Mouse (Mus musculus) lung, embryonic 15.5 days (tissue): ENCODE measurements around the gene Mapkap1. TPM values are rescaled to one million over a fixed set of nuclear protein-coding genes. Genes with fewer than 3 reads are reported as not detected.
A peak's percentile ranks its signal among the peaks of the same experiment; 100 is the strongest.

ENCODE experiments used
- ATAC-seq: fragments of 200-750 bp; cut with Nextera tagmentation; 2 replicates; pipeline ENCODE4 v1.8.0; 2017; ENCODE audit warnings: moderate number of reproducible peaks, borderline replicate concordance; ENCODE audit not compliant: low FRiP score, low TSS enrichment; ENCODE audit errors: extremely low read depth
- H3K27ac ChIP-seq: fragments of 300-500 bp; sonication (generic); 2 replicates; pipeline ENCODE4 v1.5.1; 2015; ENCODE audit warnings: moderate library complexity, mild to moderate bottlenecking, inconsistent platforms
- H3K27me3 ChIP-seq: fragments of 300-500 bp; sonication (generic); 2 replicates; pipeline ENCODE4 v1.6.1; 2015; ENCODE audit warnings: inconsistent platforms
- H3K36me3 ChIP-seq: fragments of 300-500 bp; sonication (generic); 2 replicates; pipeline ENCODE4 v1.6.1; 2015; ENCODE audit warnings: inconsistent platforms
- H3K4me1 ChIP-seq: fragments of 300-500 bp; sonication (generic); 2 replicates; pipeline ENCODE4 v1.6.1; 2015; ENCODE audit warnings: inconsistent platforms
- H3K4me2 ChIP-seq: fragments of 300-500 bp; sonication (generic); 2 replicates; pipeline ENCODE4 v1.6.1; 2015; ENCODE audit warnings: inconsistent platforms, mild to moderate bottlenecking, moderate library complexity
- H3K4me3 ChIP-seq: fragments of 300-500 bp; sonication (generic); 2 replicates; pipeline ENCODE4 v1.5.1; 2015; ENCODE audit warnings: mild to moderate bottlenecking, inconsistent platforms
- H3K9ac ChIP-seq: fragments of 300-500 bp; sonication (generic); 2 replicates; pipeline ENCODE4 v1.6.1; 2015; ENCODE audit warnings: inconsistent platforms
- H3K9me3 ChIP-seq: fragments of 300-500 bp; sonication (generic); 2 replicates; pipeline ENCODE4 v1.6.1; 2016; ENCODE audit warnings: inconsistent platforms
- WGBS: fragments of 180-500 bp; shearing (Covaris S2); methylation state at CpG from one replicate; pipeline ENCODE4 v1.1.7; 2015; 5-methylcytosine and 5-hydroxymethylcytosine counted together
- polyA plus RNA-seq: library from polyadenylated mRNA; unstranded; fragments of >200 nt; fragmentation: Nextera tagmentation; extraction: Ambion mirVana; gene quantifications from 2 replicates; pipeline ENCODE4 v1.2.1, GENCODE M21; 2015

Mapkap1 gene
- polyA plus RNA-seq, 1 experiment from 2014 or later = 97.3 TPM

DNA sequence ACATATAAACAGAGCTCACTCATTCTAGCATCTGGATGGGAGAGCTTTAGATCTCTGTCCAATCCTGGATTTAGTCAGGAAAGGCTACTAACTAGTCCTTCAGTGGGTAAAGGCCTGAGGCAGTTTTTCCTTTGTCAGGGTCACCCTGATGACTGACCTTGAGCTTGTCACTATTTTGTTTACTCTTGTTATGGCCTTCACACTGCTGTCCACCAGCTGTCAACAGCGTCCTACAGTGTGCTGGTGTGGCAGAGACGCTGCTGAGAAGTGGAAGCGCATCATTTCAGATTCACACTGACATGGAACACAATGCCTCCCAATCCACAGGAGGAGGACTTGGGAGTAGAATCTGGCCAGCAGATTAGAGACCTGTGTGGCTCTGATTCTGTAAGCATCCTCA, 130.8 kb downstream of the Mapkap1 start:
- no peaks in the 10 kb centered on the region for H3K9me3 ChIP-seq

DNA sequence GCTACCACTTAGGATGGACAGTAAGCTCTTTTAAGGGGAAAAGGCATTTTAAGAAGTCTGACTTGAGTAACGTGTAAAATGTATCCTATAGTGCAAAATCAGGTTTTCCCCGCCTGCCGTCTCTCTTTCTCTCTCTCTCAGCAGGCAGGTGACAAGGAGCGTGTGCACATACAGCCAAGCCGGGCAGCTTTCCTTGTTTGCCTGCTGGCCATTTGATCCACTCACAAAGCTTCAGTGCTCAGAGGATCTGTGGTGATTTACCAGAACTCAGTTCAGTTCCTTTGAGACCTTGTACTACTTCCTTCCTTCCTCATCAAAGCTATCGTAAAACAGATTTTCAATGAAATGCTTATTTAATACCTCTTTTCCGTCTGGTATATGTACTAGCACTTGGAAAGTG, 137.0 kb downstream of the Mapkap1 start:
- no peak overlapping the region for H3K27ac ChIP-seq
- H3K9ac ChIP-seq = no peak overlapping the region
- no peaks in the 10 kb centered on the region for H3K36me3 ChIP-seq
- peaks cover 20% of the 10 kb centered on the region for H3K4me1 ChIP-seq
- no peaks in the 10 kb centered on the region for H3K27me3 ChIP-seq
- 66% methylated on average over 7 of the region's 7 CpGs for WGBS
- H3K9me3 ChIP-seq = no peaks in the 10 kb centered on the region
- no peak for ATAC-seq
- no peak overlapping the region for H3K4me3 ChIP-seq
- H3K4me2 ChIP-seq = no peak overlapping the region

More for the DNA sequence above, 130.8 kb downstream of the Mapkap1 start:
- Histone ChIP-seq H3K27ac (no peak overlapping the region), H3K4me3 (no peak overlapping the region), H3K9ac (no peak overlapping the region), H3K27me3 (no peaks in the 10 kb centered on the region), H3K36me3 (no peaks in the 10 kb centered on the region), H3K4me2 (no peak overlapping the region), H3K4me1 (peaks cover 16% of the 10 kb centered on the region)
- 81% methylated on average over 3 of the region's 3 CpGs for WGBS
- ATAC-seq = no peak

DNA sequence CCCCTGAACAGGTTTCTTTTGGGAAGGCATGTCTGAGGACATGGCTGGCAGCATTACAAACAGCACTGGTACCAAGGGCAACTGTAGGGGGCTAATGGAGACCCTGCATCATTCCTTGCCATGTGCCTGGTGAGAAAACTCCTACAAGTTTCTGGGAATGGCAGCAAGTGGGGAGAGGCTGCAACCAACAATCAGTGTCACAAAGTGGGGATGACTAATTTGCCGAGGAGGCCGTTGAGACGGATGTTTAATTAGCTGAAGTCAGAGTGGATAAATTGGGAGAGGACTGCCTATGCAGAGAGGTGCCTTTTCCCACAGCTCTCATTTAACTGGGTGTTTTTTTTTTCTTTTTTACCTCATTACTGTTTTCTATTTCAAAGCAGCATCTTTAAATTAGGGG, 137.4 kb downstream of the Mapkap1 start:
- WGBS = 47% methylated on average over 3 of the region's 3 CpGs
- Histone ChIP-seq H3K4me2 (no peak overlapping the region), H3K4me3 (no peak overlapping the region), H3K36me3 (no peaks in the 10 kb centered on the region), H3K27ac (no peak overlapping the region), H3K27me3 (no peaks in the 10 kb centered on the region), H3K4me1 (peaks cover 20% of the 10 kb centered on the region), H3K9me3 (no peaks in the 10 kb centered on the region), H3K9ac (no peak overlapping the region)
- no peak for ATAC-seq

DNA sequence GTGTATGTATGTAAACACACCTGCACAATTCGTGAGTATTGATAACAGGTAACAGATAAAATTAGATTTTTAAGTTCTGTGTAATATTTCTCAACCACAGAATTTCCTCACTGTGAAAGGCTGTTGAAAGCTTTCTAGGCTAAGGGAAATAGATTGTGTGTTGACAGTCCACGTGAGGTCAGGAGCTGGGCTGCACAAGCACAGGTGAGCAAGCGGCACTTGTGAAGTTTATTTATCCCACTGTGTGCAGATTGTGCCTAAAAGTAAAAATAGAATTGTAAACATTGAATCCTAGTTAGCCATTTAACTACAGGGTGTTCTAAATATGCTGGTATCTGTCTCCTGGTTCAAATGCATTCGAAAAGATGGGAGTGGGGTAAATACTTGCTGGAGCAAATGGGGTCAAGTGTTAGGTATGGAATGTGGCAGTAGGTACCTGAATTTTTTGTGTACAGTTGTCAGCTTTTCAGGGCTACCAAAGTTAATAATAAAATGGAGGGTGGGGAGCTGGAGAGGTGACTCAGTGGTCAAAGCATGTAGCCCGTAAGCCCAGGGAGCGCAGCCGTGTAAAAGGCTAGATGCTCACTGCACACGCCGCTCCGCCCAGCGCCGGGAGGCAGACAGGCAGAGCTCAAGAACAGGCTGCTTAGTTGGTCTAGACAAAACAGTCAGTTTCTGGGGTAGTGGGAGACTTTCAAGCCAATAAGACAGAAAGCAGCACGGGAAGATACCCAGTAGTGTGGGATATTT, 138.2 kb downstream of the Mapkap1 start:
- Histone ChIP-seq H3K4me1 (peaks cover 26% of the 10 kb centered on the region), H3K4me3 (no peak overlapping the region), H3K4me2 (no peak overlapping the region), H3K27me3 (no peaks in the 10 kb centered on the region), H3K9me3 (no peaks in the 10 kb centered on the region), H3K36me3 (no peaks in the 10 kb centered on the region), H3K27ac (0 out of 2 replicates have a peak overlapping the region, but pooled peaks have one; percentile 6), H3K9ac (no peak overlapping the region)
- WGBS = 60% methylated on average over 13 of the region's 13 CpGs
- no peak for ATAC-seq

DNA sequence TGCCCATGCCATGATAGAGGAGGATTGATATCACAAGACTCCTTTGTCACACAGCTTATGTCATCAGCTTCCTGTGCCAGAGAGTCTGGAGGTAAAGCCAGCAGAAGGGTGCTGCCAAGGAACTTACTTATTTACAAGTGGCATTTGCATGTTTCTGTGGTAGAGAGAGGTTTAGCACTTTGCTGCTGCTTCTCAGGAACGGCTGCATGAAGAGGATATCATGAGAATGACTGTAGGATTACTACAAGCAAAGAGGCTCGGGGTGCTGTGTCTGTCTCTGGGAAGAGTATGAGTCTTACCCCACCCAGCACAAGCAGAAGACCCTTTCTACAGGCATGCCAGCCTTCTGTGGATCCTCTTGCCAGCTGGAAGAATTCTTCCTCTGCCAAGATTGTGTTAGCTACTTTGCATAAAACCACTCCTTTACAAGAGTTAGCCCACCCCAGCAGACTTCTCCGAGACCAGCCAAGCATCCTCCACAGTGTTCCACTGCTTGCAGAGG, 139.7 kb downstream of the Mapkap1 start:
- H3K27me3 ChIP-seq = no peaks in the 10 kb centered on the region
- no peaks in the 10 kb centered on the region for H3K9me3 ChIP-seq
- WGBS = 48% methylated on average over 3 of the region's 3 CpGs
- H3K27ac ChIP-seq = no peak overlapping the region
- no peak overlapping the region for H3K4me3 ChIP-seq
- H3K9ac ChIP-seq = no peak overlapping the region
- no peak overlapping the region for H3K4me2 ChIP-seq
- peaks cover 30% of the 10 kb centered on the region for H3K4me1 ChIP-seq
- ATAC-seq = no peak
- H3K36me3 ChIP-seq = no peaks in the 10 kb centered on the region

DNA sequence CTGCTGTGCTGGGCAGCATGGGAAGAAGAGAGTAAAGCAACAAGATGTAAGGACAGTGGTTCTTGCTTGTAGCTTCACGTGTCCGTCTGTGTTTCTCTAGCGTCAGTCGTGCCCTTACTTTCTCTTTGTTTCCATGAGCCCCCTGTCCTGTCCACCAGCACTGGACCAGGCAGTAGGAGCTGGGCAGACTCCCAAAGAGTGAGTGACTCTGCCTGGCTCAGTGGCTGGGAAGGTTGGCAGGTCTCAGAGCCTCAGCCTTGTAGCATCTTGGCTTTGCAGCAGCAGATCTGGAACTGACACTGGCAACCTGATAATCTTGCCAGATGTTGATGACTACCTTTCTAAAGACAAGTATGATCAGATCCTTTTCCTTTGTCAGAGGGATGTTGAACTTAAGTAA, 140.9 kb downstream of the Mapkap1 start:
- Histone ChIP-seq H3K4me1 (peaks cover 40% of the 10 kb centered on the region), H3K9me3 (no peaks in the 10 kb centered on the region), H3K4me2 (no peak overlapping the region), H3K27me3 (no peaks in the 10 kb centered on the region), H3K9ac (no peak overlapping the region), H3K36me3 (no peaks in the 10 kb centered on the region), H3K4me3 (no peak overlapping the region), H3K27ac (no peak overlapping the region)
- 81% methylated on average over 4 of the region's 4 CpGs for WGBS
- ATAC-seq = no peak

DNA sequence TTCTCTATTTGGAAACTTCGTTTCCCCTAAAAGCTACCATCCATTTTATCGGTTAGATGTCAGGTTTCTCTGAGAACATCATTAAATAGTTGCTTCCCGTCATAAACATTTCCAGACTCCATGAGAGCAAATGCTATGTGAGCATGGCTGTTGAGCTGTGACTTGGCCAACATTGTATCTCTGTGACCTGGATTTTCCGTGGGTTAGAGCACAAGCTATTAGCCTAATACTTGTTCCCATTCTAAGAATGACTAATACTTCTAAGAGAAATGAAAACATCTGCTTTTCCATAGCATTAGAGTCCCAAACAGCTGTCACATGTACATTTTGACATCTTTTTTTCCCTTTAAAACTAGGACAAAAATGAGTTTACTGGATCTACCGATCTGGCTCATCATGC, 142.4 kb downstream of the Mapkap1 start:
- Histone ChIP-seq H3K4me1 (peaks cover 46% of the 10 kb centered on the region), H3K9me3 (no peaks in the 10 kb centered on the region), H3K27ac (no peak overlapping the region), H3K27me3 (no peaks in the 10 kb centered on the region), H3K36me3 (no peaks in the 10 kb centered on the region), H3K4me3 (no peak overlapping the region), H3K4me2 (no peak overlapping the region), H3K9ac (no peak overlapping the region)
- no peak for ATAC-seq
- WGBS = 70% methylated on average over 5 of the region's 5 CpGs

DNA sequence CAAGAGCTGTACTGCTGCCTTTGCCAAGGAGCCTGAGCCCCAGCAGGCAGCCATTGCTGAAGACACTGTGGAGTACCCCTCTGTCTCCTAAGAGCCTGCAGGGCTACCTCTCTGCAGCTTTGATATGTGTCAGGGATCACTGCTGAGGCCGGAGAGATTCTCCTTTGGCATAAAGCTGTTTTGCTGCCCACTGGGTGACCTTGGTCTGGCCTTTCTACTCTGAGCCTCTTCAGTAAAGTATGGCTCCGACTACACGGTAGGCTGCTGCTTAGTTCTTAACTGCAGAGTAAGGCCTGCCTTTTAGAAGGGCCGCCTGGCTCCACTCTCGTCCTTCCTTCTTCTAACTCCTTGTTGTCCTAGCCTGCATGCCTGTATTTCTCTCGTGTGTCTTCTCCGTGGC, 142.9 kb downstream of the Mapkap1 start:
- no peak for ATAC-seq
- H3K27me3 ChIP-seq = no peaks in the 10 kb centered on the region
- no peaks in the 10 kb centered on the region for H3K36me3 ChIP-seq
- no peak overlapping the region for H3K4me2 ChIP-seq
- no peaks in the 10 kb centered on the region for H3K9me3 ChIP-seq
- H3K4me1 ChIP-seq = peaks cover 48% of the 10 kb centered on the region
- WGBS = 57% methylated on average over 7 of the region's 7 CpGs
- no peak overlapping the region for H3K9ac ChIP-seq
- no peak overlapping the region for H3K4me3 ChIP-seq
- H3K27ac ChIP-seq = no peak overlapping the region

DNA sequence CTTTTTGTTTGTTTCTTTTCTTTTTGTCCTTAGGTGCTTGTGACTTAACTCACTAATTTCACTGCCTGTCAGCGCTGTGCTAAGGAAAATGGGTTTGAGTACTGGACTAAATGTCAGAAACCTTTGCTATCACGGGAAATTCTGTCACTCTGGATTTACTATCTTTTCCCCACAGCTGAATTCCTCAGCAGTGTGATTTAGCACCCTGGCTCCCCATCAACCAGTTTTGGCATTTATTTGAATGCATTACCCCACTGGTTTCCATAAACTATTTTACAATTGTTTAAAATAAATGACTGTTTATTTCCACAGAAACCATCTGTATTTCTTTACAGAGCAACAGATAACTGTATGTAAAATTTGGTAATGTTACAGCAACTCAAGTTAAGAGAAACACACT, 146.2 kb downstream of the Mapkap1 start:
- no peak for ATAC-seq
- 40% methylated on average over 2 of the region's 2 CpGs for WGBS
- Histone ChIP-seq H3K27ac (0 out of 2 replicates have a peak overlapping the region, but pooled peaks have one; percentile 41), H3K9ac (no peak overlapping the region), H3K36me3 (no peaks in the 10 kb centered on the region), H3K4me3 (no peak overlapping the region), H3K9me3 (no peaks in the 10 kb centered on the region), H3K27me3 (no peaks in the 10 kb centered on the region), H3K4me2 (no peak overlapping the region), H3K4me1 (peaks cover 34% of the 10 kb centered on the region)

DNA sequence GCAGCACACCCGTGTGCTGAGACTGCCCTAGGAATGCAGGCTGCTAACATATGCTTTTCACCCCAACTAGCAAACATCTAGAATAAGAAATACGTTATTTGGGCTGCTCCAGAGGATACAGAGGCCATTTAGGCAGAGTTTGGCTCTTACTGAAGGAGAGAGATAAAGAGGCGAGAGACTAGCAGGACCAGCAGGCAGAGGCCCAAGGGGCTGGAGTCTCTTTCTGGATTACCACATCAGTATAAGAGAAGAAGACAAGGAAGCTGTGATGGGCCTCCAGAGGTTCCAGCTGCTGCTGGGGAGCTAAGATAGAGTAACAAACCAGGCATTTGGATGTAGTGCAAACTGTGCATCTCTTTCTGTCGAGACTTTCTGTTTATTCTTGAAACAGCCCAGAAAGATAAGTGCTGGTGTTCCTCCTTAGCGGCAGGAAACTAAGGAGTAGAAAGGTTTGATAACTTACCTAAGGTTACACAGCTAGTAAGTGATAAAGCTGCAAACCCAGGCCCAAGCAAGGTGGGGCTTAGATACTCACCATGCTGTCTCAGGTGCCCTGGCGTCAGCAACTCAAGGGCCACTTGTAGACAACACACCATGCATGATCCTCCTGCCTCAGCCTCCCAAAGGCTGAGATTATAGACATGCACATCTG, 147.1 kb downstream of the Mapkap1 start:
- peak; percentile 52; the same call in 1 of the 2 replicates for ATAC-seq
- WGBS = 38% methylated on average over 6 of the region's 6 CpGs
- H3K27ac ChIP-seq = peak overlapping the region; percentile 11; the same call in 1 of the 2 replicates
- no peak overlapping the region for H3K9ac ChIP-seq
- H3K4me2 ChIP-seq = no peak overlapping the region
- H3K9me3 ChIP-seq = no peaks in the 10 kb centered on the region
- peaks cover 34% of the 10 kb centered on the region for H3K4me1 ChIP-seq
- H3K36me3 ChIP-seq = no peaks in the 10 kb centered on the region
- H3K27me3 ChIP-seq = no peaks in the 10 kb centered on the region
- no peak overlapping the region for H3K4me3 ChIP-seq

DNA sequence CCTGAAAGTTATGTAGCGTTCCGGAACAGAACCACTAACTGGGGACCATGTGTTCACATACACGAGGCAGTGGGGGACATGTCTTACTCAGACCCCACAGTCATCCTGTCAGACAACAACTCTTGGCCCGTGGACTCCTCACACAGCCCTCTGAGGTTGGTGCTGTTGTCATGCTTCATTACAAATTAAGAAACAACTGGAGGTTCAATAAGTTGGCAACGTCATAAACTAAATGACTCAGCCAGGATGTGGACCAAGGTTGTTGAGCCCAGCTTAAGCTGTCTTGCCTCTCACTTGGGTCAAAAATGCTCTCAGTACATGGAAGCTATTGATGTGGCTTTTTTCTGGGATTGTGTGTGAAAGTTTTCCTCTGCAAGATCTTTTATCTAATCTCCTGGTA, 153.6 kb downstream of the Mapkap1 start:
- H3K27me3 ChIP-seq = no peaks in the 10 kb centered on the region
- ATAC-seq = no peak

DNA sequence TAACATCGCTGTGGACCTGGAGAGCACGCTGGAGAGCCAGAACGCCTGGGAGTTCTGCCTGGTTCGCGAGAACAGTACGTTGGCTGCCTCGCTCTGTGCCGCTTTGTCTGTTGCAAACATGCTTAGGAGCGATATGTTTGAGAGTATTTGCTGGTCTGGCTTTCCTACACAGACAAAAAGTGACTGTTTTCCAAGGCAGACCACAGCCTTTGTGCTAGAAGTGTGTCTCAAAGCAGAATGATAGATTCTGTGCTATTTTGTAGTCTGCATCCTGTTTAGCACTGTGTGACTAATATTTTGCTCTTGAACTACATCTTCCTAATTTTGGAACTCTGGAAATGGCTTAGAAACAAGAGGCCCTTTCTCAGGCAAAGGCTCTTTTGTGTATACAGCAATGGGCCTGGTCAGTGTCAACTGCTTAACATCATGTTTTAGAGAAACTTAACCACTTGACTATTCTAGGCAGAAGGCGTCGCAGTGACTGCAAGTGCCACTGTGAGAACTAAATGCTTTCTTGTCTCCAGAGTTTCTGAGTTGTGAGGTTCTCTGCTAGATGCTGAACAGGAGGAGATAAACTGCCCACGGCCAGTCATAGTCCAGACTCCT, 156.6 kb downstream of the Mapkap1 start:
- no peak overlapping the region for H3K4me3 ChIP-seq
- H3K9me3 ChIP-seq = no peaks in the 10 kb centered on the region
- no peaks in the 10 kb centered on the region for H3K36me3 ChIP-seq
- ATAC-seq = no peak
- H3K4me2 ChIP-seq = no peak overlapping the region
- H3K9ac ChIP-seq = no peak overlapping the region
- WGBS = 61% methylated on average over 12 of the region's 12 CpGs
- no peak overlapping the region for H3K27ac ChIP-seq
- no peaks in the 10 kb centered on the region for H3K27me3 ChIP-seq
- 0 out of 2 replicates have a peak, but pooled peaks cover 2% of the 10 kb centered on the region for H3K4me1 ChIP-seq

More for the DNA sequence above, 153.6 kb downstream of the Mapkap1 start:
- H3K4me3 ChIP-seq = no peak overlapping the region
- no peaks in the 10 kb centered on the region for H3K36me3 ChIP-seq
- 80% methylated on average over 5 of the region's 5 CpGs for WGBS
- H3K4me2 ChIP-seq = no peak overlapping the region
- H3K4me1 ChIP-seq = no peaks in the 10 kb centered on the region
- no peak overlapping the region for H3K9ac ChIP-seq
- no peak overlapping the region for H3K27ac ChIP-seq
- H3K9me3 ChIP-seq = no peaks in the 10 kb centered on the region
